Mouse (Mus musculus) liver, embryonic 14.5 days (tissue): ENCODE results near the gene Ifna13. TPM values are rescaled to one million over a fixed set of nuclear protein-coding genes. Genes with fewer than 3 reads are reported as not detected.

Experiments used
- ATAC-seq: fragments of 200-750 bp; cut with Nextera tagmentation; 2 replicates; pipeline ENCODE4 v1.8.0; 2017; ENCODE audit warnings: moderate number of reproducible peaks, mild to moderate bottlenecking, moderate library complexity; ENCODE audit not compliant: insufficient read depth
- DNase-seq, 3 experiments: peaks; one replicate each; pipeline ENCODE4 v3.0.0-alpha.2; 2012 to 2013; ENCODE audit warnings: low read depth in 3 of 3, low spot score in 3 of 3
- H3K27ac ChIP-seq: fragments of 300-500 bp; sonication (generic); 2 replicates; pipeline ENCODE4 v1.5.1; 2014; ENCODE audit warnings: moderate library complexity, mild to moderate bottlenecking, control low read depth, inconsistent platforms
- H3K27me3 ChIP-seq: fragments of 300-500 bp; sonication (generic); 2 replicates; pipeline ENCODE4 v1.6.1; 2014; ENCODE audit warnings: mild to moderate bottlenecking, low read length, moderate library complexity; ENCODE audit not compliant: control insufficient read depth, insufficient read depth
- H3K36me3 ChIP-seq: fragments of 300-500 bp; sonication (generic); replicated peaks from 2 replicates; pipeline ENCODE4 v1.6.1; 2014; ENCODE audit warnings: low read depth; ENCODE audit not compliant: control insufficient read depth, insufficient read depth
- H3K4me1 ChIP-seq, 2 experiments: fragments of 200-500 bp in 1 of 2; fragments of 300-500 bp in 1 of 2; sonication (generic) in 1 of 2; replicated peaks; 2 replicates each; pipeline ENCODE4 v1.6.1; 2012 to 2014; ENCODE audit warnings: antibody characterized with exemption in 1 of 2, inconsistent platforms in 1 of 2, low read length in 1 of 2; ENCODE audit not compliant: control insufficient read depth in 2 of 2, insufficient read depth in 2 of 2
- H3K4me2 ChIP-seq: fragments of 300-500 bp; sonication (generic); 2 replicates; pipeline ENCODE4 v1.6.1; 2014; ENCODE audit warnings: low read depth, mild to moderate bottlenecking, control low read depth, moderate library complexity
- H3K4me3 ChIP-seq, 2 experiments: fragments of 200-500 bp in 1 of 2; fragments of 300-500 bp in 1 of 2; sonication (generic) in 1 of 2; 2 replicates each; pipeline ENCODE4 v1.5.1; 2012 to 2014; ENCODE audit warnings: low read depth in 2 of 2, low read length in 2 of 2, mild to moderate bottlenecking in 2 of 2, control low read depth in 1 of 2, inconsistent platforms in 1 of 2, moderate library complexity in 1 of 2; ENCODE audit not compliant: insufficient read depth in 1 of 2
- H3K9ac ChIP-seq: fragments of 300-500 bp; sonication (generic); replicated peaks from 2 replicates; pipeline ENCODE4 v1.6.1; 2014; ENCODE audit warnings: mild to moderate bottlenecking, control low read depth, moderate library complexity
- H3K9me3 ChIP-seq: fragments of 300-500 bp; sonication (generic); 2 replicates; pipeline ENCODE4 v1.6.1; 2016; ENCODE audit warnings: low read length, mixed read lengths; ENCODE audit not compliant: control insufficient read depth
- CTCF ChIP-seq: IDR thresholded peaks from 2 replicates; pipeline ENCODE4 v1.5.1; 2016; ENCODE audit warnings: antibody characterized with exemption, low read depth, control low read depth
- EP300 ChIP-seq: IDR thresholded peaks from 2 replicates; pipeline ENCODE4 v1.6.1; 2016; ENCODE audit warnings: antibody characterized with exemption, low read depth
- WGBS: fragments of 180-500 bp; shearing (Covaris S2); extraction: QIAGEN DNeasy Blood & Tissue Kit; methylation state at CpG from one replicate; pipeline ENCODE4 v1.1.7; 2014; ENCODE audit not compliant: insufficient replicate concordance; 5-methylcytosine and 5-hydroxymethylcytosine counted together
- polyA plus RNA-seq, 2 experiments: library from polyadenylated mRNA; depleted of rRNA in 1 of 2; stranded (reverse) in 1 of 2; unstranded in 1 of 2; fragments of >200 nt; fragmentation: Nextera tagmentation in 1 of 2; extraction: Ambion mirVana in 1 of 2; gene quantifications; 2 replicates each; pipeline versions ENCODE4 v1.2.1 to v1.2.3; 2012 to 2014

Ifna13 gene
- polyA plus RNA-seq, 2 experiments, result not detected

GRCm38 (mm10) chr4:88642526-88642925 is 1.7 kb downstream of the Ifna13 start:
- Histone ChIP-seq H3K9me3 (no peaks in the 10 kb centered on the region), H3K27me3 (no peaks in the 10 kb centered on the region), H3K4me1 (no peaks in the 10 kb centered on the region), H3K4me3 (no peak overlapping the region), H3K27ac (no peak overlapping the region), H3K4me2 (no peak overlapping the region), H3K9ac (no peak overlapping the region), H3K36me3 (no peaks in the 10 kb centered on the region)
- DNase-seq, result no peak
- WGBS, result 21% methylated on average over 2 of the region's 2 CpGs
- TF ChIP-seq CTCF (no peak), EP300 (no peak)
- no peak for ATAC-seq

DNA sequence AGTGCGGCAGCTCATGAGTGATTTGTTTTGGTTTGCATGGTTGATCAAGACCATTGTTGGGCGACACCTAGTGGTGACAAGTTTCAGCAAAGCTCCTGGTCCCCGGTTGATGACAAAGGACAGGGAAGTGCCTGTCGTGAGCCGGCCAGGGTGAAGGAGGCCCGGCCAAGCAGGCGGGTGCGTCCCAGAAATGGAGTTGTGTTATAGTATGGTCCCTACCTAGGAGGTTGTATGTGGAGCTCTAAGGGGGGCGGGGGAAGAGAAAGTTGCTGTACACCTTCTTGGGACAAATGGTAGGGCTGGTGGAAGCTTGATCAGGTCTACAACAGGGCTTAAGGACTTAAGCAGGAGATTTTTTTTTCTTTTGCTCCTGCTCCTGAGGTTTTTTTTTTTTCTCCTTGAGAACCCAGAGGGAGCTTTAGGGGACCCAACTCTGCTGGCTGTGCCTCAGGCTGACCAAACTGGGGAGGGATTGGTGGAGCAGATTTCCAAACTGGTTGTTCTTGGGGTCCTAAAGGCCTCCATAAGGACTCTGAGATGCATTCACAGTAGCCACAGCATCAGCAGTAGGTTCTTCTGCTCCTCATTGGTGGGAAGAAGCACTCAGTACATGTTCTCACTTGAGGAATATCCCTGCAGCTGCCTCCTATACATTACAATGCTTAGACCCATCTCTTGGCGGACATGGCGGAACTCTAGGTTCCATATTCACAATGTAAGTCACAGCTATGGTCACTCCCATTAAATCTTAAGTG is 3.0 kb downstream of the Ifna13 start:
- Histone ChIP-seq H3K27ac (no peak overlapping the region), H3K4me2 (peak overlapping the region; percentile 40), H3K9ac (no peak overlapping the region), H3K4me3 (peak overlapping the region; percentile 40 to 69; a peak in 3 of 4 replicates), H3K9me3 (no peaks in the 10 kb centered on the region), H3K36me3 (no peaks in the 10 kb centered on the region), H3K27me3 (no peaks in the 10 kb centered on the region), H3K4me1 (no peaks in the 10 kb centered on the region)
- peak; percentile 88 to 100 (median 100) for DNase-seq
- 17% methylated on average over 11 of the region's 11 CpGs for WGBS
- peak; percentile 77 for ATAC-seq
- TF ChIP-seq CTCF (peak; percentile 76), EP300 (no peak)

- 46% methylated on average over 8 of the region's 8 CpGs for WGBS
- no peaks in the 10 kb centered on the region for H3K4me1 ChIP-seq
- H3K27me3 ChIP-seq, result no peaks in the 10 kb centered on the region
- no peaks in the 10 kb centered on the region for H3K36me3 ChIP-seq
- H3K27ac ChIP-seq, result no peak overlapping the region
- no peak for TF ChIP-seq EP300
- no peak for TF ChIP-seq CTCF
- DNase-seq (no peak), ATAC-seq (no peak)
- peak overlapping the region; percentile 40 to 69; a peak in 3 of 4 replicates for H3K4me3 ChIP-seq
- no peak overlapping the region for H3K9ac ChIP-seq
- no peaks in the 10 kb centered on the region for H3K9me3 ChIP-seq
- H3K4me2 ChIP-seq, result peak overlapping the region; percentile 40
Measured at GRCm38 (mm10) chr4:88640704-88641076, 3.6 kb downstream of the Ifna13 start.

DNA sequence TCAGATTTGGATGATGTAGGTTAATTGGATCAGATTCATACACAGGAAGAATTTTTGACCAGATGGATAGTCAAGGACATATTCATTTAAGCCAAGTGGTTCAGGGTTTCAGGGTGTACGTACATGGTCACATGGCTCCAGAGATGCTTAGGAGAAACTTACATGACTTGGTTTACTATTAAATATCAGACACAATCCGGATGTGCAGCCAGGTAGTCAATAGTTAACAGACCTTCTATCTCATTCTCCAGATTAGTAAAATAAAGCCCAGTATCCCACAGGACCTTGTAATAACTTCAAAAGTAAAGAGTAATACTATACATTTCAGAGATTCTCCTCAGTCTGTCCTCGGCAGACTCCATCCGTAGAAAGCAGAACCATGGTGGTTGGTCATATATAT is 9.9 kb downstream of the Ifna13 start, which contains the start of gene C87499:
Gene C87499 (minus strand): TSS at position 101 of the 400 bp plus-strand sequence.
- Histone ChIP-seq H3K27ac (no peak within 1 kb of the TSS), H3K9ac (no peak within 1 kb of the TSS), H3K4me2 (no peak within 1 kb of the TSS), H3K27me3 (no peaks in the 10 kb centered on the region), H3K9me3 (no peaks in the 10 kb centered on the region), H3K36me3 (no peaks in the 10 kb centered on the region), H3K4me3 (no peak within 1 kb of the TSS), H3K4me1 (no peaks in the 10 kb centered on the region)
- 63% methylated on average over 4 of the region's 4 CpGs for WGBS
- ATAC-seq (no peak), DNase-seq (no peak)
- no peak for TF ChIP-seq EP300
- TF ChIP-seq CTCF, result no peak

GRCm38 (mm10) chr4:88603276-88603675 is 41.0 kb downstream of the Ifna13 start, which contains the start of gene Ifna12:
TSS of gene Ifna12 (minus strand) at chr4:88603376.
- no peaks in the 10 kb centered on the region for H3K27me3 ChIP-seq
- no peaks in the 10 kb centered on the region for H3K9me3 ChIP-seq
- no peak for DNase-seq
- TF ChIP-seq CTCF (no peak), EP300 (no peak)
- no peak within 1 kb of the TSS for H3K9ac ChIP-seq
- no peak for ATAC-seq
- no peak within 1 kb of the TSS for H3K4me3 ChIP-seq
- H3K27ac ChIP-seq, result no peak within 1 kb of the TSS
- no peak within 1 kb of the TSS for H3K4me2 ChIP-seq
- H3K4me1 ChIP-seq, result no peaks in the 10 kb centered on the region
- H3K36me3 ChIP-seq, result no peaks in the 10 kb centered on the region

Other genes with a start within 250 kb of the Ifna13 start
Only the 30 nearest of the 33 such genes appear.
- not detected in 2 replicates for gene Ifnb1, start 121.7 kb downstream of the Ifna13 start, polyA plus RNA-seq (2012; rRNA removed)
- not detected in 2 replicates for gene Ifnb1, start 121.7 kb downstream of the Ifna13 start, polyA plus RNA-seq (2014; fragmentation: Nextera tagmentation; extraction: Ambion mirVana)
- not detected in 2 replicates for gene Ifna15, start 86.2 kb downstream of the Ifna13 start, polyA plus RNA-seq (2012; rRNA removed)
- gene Ifna15, start 86.2 kb downstream of the Ifna13 start, polyA plus RNA-seq (2014; fragmentation: Nextera tagmentation; extraction: Ambion mirVana), result not detected in 2 replicates
- gene Ifna14, start 72.7 kb downstream of the Ifna13 start, polyA plus RNA-seq (2012; rRNA removed), result not detected in 2 replicates
- not detected in 2 replicates for gene Ifna14, start 72.7 kb downstream of the Ifna13 start, polyA plus RNA-seq (2014; fragmentation: Nextera tagmentation; extraction: Ambion mirVana)
- gene Ifna9, start 52.1 kb downstream of the Ifna13 start, polyA plus RNA-seq (2012; rRNA removed), result not detected in 2 replicates
- not detected in 2 replicates for gene Ifna9, start 52.1 kb downstream of the Ifna13 start, polyA plus RNA-seq (2014; fragmentation: Nextera tagmentation; extraction: Ambion mirVana)
- not detected in 2 replicates for gene Ifna12, start 41.1 kb downstream of the Ifna13 start, polyA plus RNA-seq (2012; rRNA removed)
- gene Ifna12, start 41.1 kb downstream of the Ifna13 start, polyA plus RNA-seq (2014; fragmentation: Nextera tagmentation; extraction: Ambion mirVana), result not detected in 2 replicates
- not detected in 2 replicates for gene C87499, start 10.0 kb downstream of the Ifna13 start, polyA plus RNA-seq (2012; rRNA removed)
- not detected in 2 replicates for gene C87499, start 10.0 kb downstream of the Ifna13 start, polyA plus RNA-seq (2014; fragmentation: Nextera tagmentation; extraction: Ambion mirVana)
- gene Ifna16, start 32.5 kb upstream of the Ifna13 start, polyA plus RNA-seq (2012; rRNA removed), result not detected in 2 replicates
- not detected in 2 replicates for gene Ifna16, start 32.5 kb upstream of the Ifna13 start, polyA plus RNA-seq (2014; fragmentation: Nextera tagmentation; extraction: Ambion mirVana)
- not detected in 2 replicates for gene Ifna2, start 39.5 kb upstream of the Ifna13 start, polyA plus RNA-seq (2012; rRNA removed)
- not detected in 2 replicates for gene Ifna2, start 39.5 kb upstream of the Ifna13 start, polyA plus RNA-seq (2014; fragmentation: Nextera tagmentation; extraction: Ambion mirVana)
- gene Ifnab, start 46.9 kb upstream of the Ifna13 start, polyA plus RNA-seq (2012; rRNA removed), result not detected in 2 replicates
- gene Ifnab, start 46.9 kb upstream of the Ifna13 start, polyA plus RNA-seq (2014; fragmentation: Nextera tagmentation; extraction: Ambion mirVana), result not detected in 2 replicates
- 0.08 and 0.13 TPM in 2 replicates for gene Gm26566, start 77.3 kb upstream of the Ifna13 start, polyA plus RNA-seq (2012; rRNA removed)
- gene Gm26566, start 77.3 kb upstream of the Ifna13 start, polyA plus RNA-seq (2014; fragmentation: Nextera tagmentation; extraction: Ambion mirVana), result 0.24 and 0.43 TPM in 2 replicates
- gene Klhl9, start 78.0 kb upstream of the Ifna13 start, polyA plus RNA-seq (2012; rRNA removed), result 6.4 and 9.1 TPM in 2 replicates
- 26.5 and 28.1 TPM in 2 replicates for gene Klhl9, start 78.0 kb upstream of the Ifna13 start, polyA plus RNA-seq (2014; fragmentation: Nextera tagmentation; extraction: Ambion mirVana)
- gene Gm13271, start 110.4 kb upstream of the Ifna13 start, polyA plus RNA-seq (2012; rRNA removed), result not detected in 2 replicates
- gene Gm13271, start 110.4 kb upstream of the Ifna13 start, polyA plus RNA-seq (2014; fragmentation: Nextera tagmentation; extraction: Ambion mirVana), result not detected in 2 replicates
- 0.02 TPM in 1 of 2 replicates, not detected in the other for gene Gm13283, start 115.7 kb upstream of the Ifna13 start, polyA plus RNA-seq (2012; rRNA removed)
- gene Gm13283, start 115.7 kb upstream of the Ifna13 start, polyA plus RNA-seq (2014; fragmentation: Nextera tagmentation; extraction: Ambion mirVana), result 0.15 TPM in 1 of 2 replicates, not detected in the other
- gene Gm13290, start 129.4 kb upstream of the Ifna13 start, polyA plus RNA-seq (2012; rRNA removed), result not detected in 2 replicates
- gene Gm13290, start 129.4 kb upstream of the Ifna13 start, polyA plus RNA-seq (2014; fragmentation: Nextera tagmentation; extraction: Ambion mirVana), result 0.14 TPM in 1 of 2 replicates, not detected in the other
- not detected in 2 replicates for gene Gm13289, start 132.5 kb upstream of the Ifna13 start, polyA plus RNA-seq (2012; rRNA removed)
- gene Gm13289, start 132.5 kb upstream of the Ifna13 start, polyA plus RNA-seq (2014; fragmentation: Nextera tagmentation; extraction: Ambion mirVana), result not detected in 2 replicates
- not detected in 2 replicates for gene Gm13272, start 135.4 kb upstream of the Ifna13 start, polyA plus RNA-seq (2012; rRNA removed)
- not detected in 2 replicates for gene Gm13272, start 135.4 kb upstream of the Ifna13 start, polyA plus RNA-seq (2014; fragmentation: Nextera tagmentation; extraction: Ambion mirVana)
- not detected in 2 replicates for gene Ifnz, start 137.7 kb upstream of the Ifna13 start, polyA plus RNA-seq (2012; rRNA removed)
- not detected in 2 replicates for gene Ifnz, start 137.7 kb upstream of the Ifna13 start, polyA plus RNA-seq (2014; fragmentation: Nextera tagmentation; extraction: Ambion mirVana)
- gene Gm13276, start 141.2 kb upstream of the Ifna13 start, polyA plus RNA-seq (2012; rRNA removed), result not detected in 2 replicates
- not detected in 2 replicates for gene Gm13276, start 141.2 kb upstream of the Ifna13 start, polyA plus RNA-seq (2014; fragmentation: Nextera tagmentation; extraction: Ambion mirVana)
- not detected in 2 replicates for gene Gm13277, start 144.2 kb upstream of the Ifna13 start, polyA plus RNA-seq (2012; rRNA removed)
- not detected in 2 replicates for gene Gm13277, start 144.2 kb upstream of the Ifna13 start, polyA plus RNA-seq (2014; fragmentation: Nextera tagmentation; extraction: Ambion mirVana)
- gene Gm13278, start 147.1 kb upstream of the Ifna13 start, polyA plus RNA-seq (2012; rRNA removed), result not detected in 2 replicates
- not detected in 2 replicates for gene Gm13278, start 147.1 kb upstream of the Ifna13 start, polyA plus RNA-seq (2014; fragmentation: Nextera tagmentation; extraction: Ambion mirVana)
- not detected in 2 replicates for gene Gm13275, start 150.0 kb upstream of the Ifna13 start, polyA plus RNA-seq (2012; rRNA removed)
- not detected in 2 replicates for gene Gm13275, start 150.0 kb upstream of the Ifna13 start, polyA plus RNA-seq (2014; fragmentation: Nextera tagmentation; extraction: Ambion mirVana)
- gene Gm13279, start 152.9 kb upstream of the Ifna13 start, polyA plus RNA-seq (2012; rRNA removed), result not detected in 2 replicates
- not detected in 2 replicates for gene Gm13279, start 152.9 kb upstream of the Ifna13 start, polyA plus RNA-seq (2014; fragmentation: Nextera tagmentation; extraction: Ambion mirVana)
- not detected in 2 replicates for gene Gm13285, start 155.2 kb upstream of the Ifna13 start, polyA plus RNA-seq (2012; rRNA removed)
- gene Gm13285, start 155.2 kb upstream of the Ifna13 start, polyA plus RNA-seq (2014; fragmentation: Nextera tagmentation; extraction: Ambion mirVana), result 0.14 TPM in 1 of 2 replicates, not detected in the other
- not detected in 2 replicates for gene Gm13287, start 158.8 kb upstream of the Ifna13 start, polyA plus RNA-seq (2012; rRNA removed)
- gene Gm13287, start 158.8 kb upstream of the Ifna13 start, polyA plus RNA-seq (2014; fragmentation: Nextera tagmentation; extraction: Ambion mirVana), result not detected in 2 replicates
- gene Gm13288, start 161.1 kb upstream of the Ifna13 start, polyA plus RNA-seq (2012; rRNA removed), result not detected in 2 replicates
- not detected in 2 replicates for gene Gm13288, start 161.1 kb upstream of the Ifna13 start, polyA plus RNA-seq (2014; fragmentation: Nextera tagmentation; extraction: Ambion mirVana)
- gene Ifna7, start 171.8 kb upstream of the Ifna13 start, polyA plus RNA-seq (2012; rRNA removed), result not detected in 2 replicates
- not detected in 2 replicates for gene Ifna7, start 171.8 kb upstream of the Ifna13 start, polyA plus RNA-seq (2014; fragmentation: Nextera tagmentation; extraction: Ambion mirVana)
- not detected in 2 replicates for gene Ifna11, start 175.5 kb upstream of the Ifna13 start, polyA plus RNA-seq (2012; rRNA removed)
- gene Ifna11, start 175.5 kb upstream of the Ifna13 start, polyA plus RNA-seq (2014; fragmentation: Nextera tagmentation; extraction: Ambion mirVana), result not detected in 2 replicates
- not detected in 2 replicates for gene Ifna6, start 183.0 kb upstream of the Ifna13 start, polyA plus RNA-seq (2012; rRNA removed)
- gene Ifna6, start 183.0 kb upstream of the Ifna13 start, polyA plus RNA-seq (2014; fragmentation: Nextera tagmentation; extraction: Ambion mirVana), result not detected in 2 replicates
- gene Ifna5, start 191.1 kb upstream of the Ifna13 start, polyA plus RNA-seq (2012; rRNA removed), result not detected in 2 replicates
- gene Ifna5, start 191.1 kb upstream of the Ifna13 start, polyA plus RNA-seq (2014; fragmentation: Nextera tagmentation; extraction: Ambion mirVana), result not detected in 2 replicates
- gene Ifna4, start 197.4 kb upstream of the Ifna13 start, polyA plus RNA-seq (2012; rRNA removed), result not detected in 2 replicates
- not detected in 2 replicates for gene Ifna4, start 197.4 kb upstream of the Ifna13 start, polyA plus RNA-seq (2014; fragmentation: Nextera tagmentation; extraction: Ambion mirVana)